Mouse (Mus musculus) forebrain, postnatal 0 days (tissue): ENCODE results near the gene Ppp1r13l. TPM values are rescaled to one million over a fixed set of nuclear protein-coding genes. Genes with fewer than 3 reads are reported as not detected.
A peak's percentile ranks its signal among the peaks of the same experiment; 100 is the strongest.

ENCODE experiments used
- ATAC-seq: fragments of 200-750 bp; cut with Nextera tagmentation; 2 replicates; pipeline ENCODE4 v1.8.0; 2017; ENCODE audit warnings: mild to moderate bottlenecking, moderate library complexity
- DNase-seq: peaks from one replicate; pipeline ENCODE4 v3.0.0-alpha.2; 2015
- H3K27ac ChIP-seq: fragments of 300-500 bp; sonication (generic); 2 replicates; pipeline ENCODE4 v1.5.1; 2014; ENCODE audit warnings: low read depth, mild to moderate bottlenecking, antibody characterized with exemption, low read length, moderate library complexity, mixed read lengths
- H3K27me3 ChIP-seq: fragments of 300-500 bp; sonication (generic); 2 replicates; pipeline ENCODE4 v1.6.1; 2014; ENCODE audit warnings: mild to moderate bottlenecking, low read length, mixed read lengths; ENCODE audit not compliant: insufficient read depth
- H3K36me3 ChIP-seq: fragments of 300-500 bp; sonication (generic); 2 replicates; pipeline ENCODE4 v1.6.1; 2014; ENCODE audit warnings: mild to moderate bottlenecking, moderate library complexity; ENCODE audit not compliant: insufficient read depth
- H3K4me1 ChIP-seq: fragments of 300-500 bp; sonication (generic); 2 replicates; pipeline ENCODE4 v1.6.1; 2014; ENCODE audit warnings: antibody characterized with exemption; ENCODE audit not compliant: insufficient read depth
- H3K4me2 ChIP-seq: fragments of 300-500 bp; sonication (generic); 2 replicates; pipeline ENCODE4 v1.6.1; 2014; ENCODE audit warnings: low read depth, mild to moderate bottlenecking, moderate library complexity
- H3K4me3 ChIP-seq: fragments of 300-500 bp; sonication (generic); 2 replicates; pipeline ENCODE4 v1.5.1; 2014; ENCODE audit warnings: low read depth, low read length, mixed read lengths
- H3K9ac ChIP-seq: fragments of 300-500 bp; sonication (generic); 2 replicates; pipeline ENCODE4 v1.6.1; 2014; ENCODE audit warnings: mild to moderate bottlenecking
- H3K9me3 ChIP-seq: fragments of 300-500 bp; sonication (generic); 2 replicates; pipeline ENCODE4 v1.6.1; 2016; ENCODE audit warnings: low read length
- CTCF ChIP-seq: sonication (generic); IDR thresholded peaks from 2 replicates; pipeline ENCODE4 v1.5.1; 2016; ENCODE audit warnings: antibody characterized with exemption, control low read depth, low read depth
- WGBS: fragments of 180-500 bp; shearing (Covaris S2); extraction: QIAGEN DNeasy Blood & Tissue Kit; methylation state at CpG from one replicate; pipeline ENCODE4 v1.1.7; 2014; 5-methylcytosine and 5-hydroxymethylcytosine counted together
- polyA plus RNA-seq: library from polyadenylated mRNA; unstranded; fragments of >200 nt; fragmentation: Nextera tagmentation; extraction: Ambion mirVana; gene quantifications from 2 replicates; pipeline ENCODE4 v1.2.1, GENCODE M21; 2015
- total RNA-seq: library from RNA; depleted of rRNA; stranded (reverse); fragments of >200 nt; gene quantifications from 2 replicates; pipeline ENCODE4 v1.2.3, GENCODE M21; 2014

Gene Ppp1r13l
- total and polyA plus RNA-seq, 2 experiments from 2014 or later: 0.76 to 2.0 TPM

DNA sequence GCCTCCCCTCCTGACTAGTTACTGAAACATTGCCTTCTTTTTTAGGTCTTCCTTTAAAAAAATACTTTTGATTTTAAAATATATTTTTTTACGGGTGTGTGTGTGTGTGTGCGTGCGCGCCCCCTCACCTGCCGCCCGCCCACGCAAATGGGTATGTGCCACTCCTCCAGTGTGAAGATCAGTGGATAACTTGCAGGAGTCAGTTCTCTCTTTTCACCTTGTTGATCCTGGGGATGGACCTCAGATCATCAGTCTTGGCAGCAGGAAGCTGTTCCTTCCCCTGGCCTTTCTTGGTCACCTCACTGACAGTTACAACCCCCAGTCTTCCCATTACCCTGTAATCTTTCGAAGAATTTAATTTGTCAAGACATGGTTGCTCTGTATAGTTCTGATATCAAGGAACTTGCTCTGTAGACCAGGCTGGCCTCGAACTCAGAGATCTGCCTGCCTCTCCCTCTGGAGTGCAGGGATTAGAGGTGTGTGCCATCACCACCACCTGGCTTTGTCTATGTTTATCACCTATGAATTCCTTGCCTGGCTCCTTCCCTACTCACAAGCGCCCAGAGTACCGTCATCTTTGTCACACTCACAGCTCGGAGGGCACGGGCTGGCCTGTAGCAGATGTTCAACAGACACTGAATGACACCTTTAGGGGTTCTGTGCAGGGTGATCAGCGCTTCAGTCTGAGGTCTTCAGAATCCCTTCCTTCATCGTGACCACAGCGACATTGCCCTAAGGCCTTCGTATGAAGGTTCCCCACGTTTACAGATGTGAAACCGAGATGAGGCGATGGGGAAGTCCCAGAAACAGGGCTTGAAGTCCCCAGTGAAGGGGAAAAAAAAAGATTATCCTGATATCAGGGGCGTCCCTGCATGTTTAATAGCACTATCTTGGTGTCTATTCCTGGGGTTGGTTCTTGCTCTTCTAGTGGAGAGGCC, 34.0 kb upstream of the Ppp1r13l start:
- H3K9ac ChIP-seq: no peak overlapping the region
- ATAC-seq: no peak
- H3K27me3 ChIP-seq: no peaks in the 10 kb centered on the region
- peaks cover 20% of the 10 kb centered on the region; the same call in 1 of the 2 replicates for H3K4me1 ChIP-seq
- WGBS: 76% methylated on average over 21 of the region's 21 CpGs
- no peak for DNase-seq
- no peak for TF ChIP-seq CTCF
- H3K27ac ChIP-seq: no peak overlapping the region
- H3K36me3 ChIP-seq: no peaks in the 10 kb centered on the region
- H3K4me2 ChIP-seq: no peak overlapping the region
- H3K4me3 ChIP-seq: no peak overlapping the region
- H3K9me3 ChIP-seq: no peaks in the 10 kb centered on the region

DNA sequence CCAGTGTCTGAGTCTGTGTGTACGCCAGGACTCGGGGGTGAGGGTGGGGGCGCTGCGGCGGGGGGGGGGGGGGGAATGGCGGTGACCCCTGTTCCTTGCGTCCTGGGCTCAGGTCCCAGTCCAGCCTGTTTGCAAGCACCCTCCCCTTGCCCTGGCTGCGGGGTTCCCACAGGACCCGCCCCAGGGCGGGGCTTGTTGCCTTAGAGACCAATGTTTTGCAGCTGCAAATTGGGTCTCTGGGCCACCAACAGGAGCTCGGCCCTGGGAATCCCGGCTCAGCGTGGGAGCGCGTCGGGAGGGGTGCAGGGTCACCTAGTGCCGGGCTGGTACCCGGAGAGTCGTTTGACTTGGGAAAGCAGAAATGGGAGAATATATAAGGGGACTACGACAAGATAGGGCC, 33.2 kb upstream of the Ppp1r13l start:
- H3K27ac ChIP-seq: peak overlapping the region; percentile 51
- H3K4me2 ChIP-seq: peak overlapping the region; percentile 57
- no peaks in the 10 kb centered on the region for H3K27me3 ChIP-seq
- WGBS: under 1% methylated on average over 19 of the region's 20 CpGs
- H3K4me3 ChIP-seq: peak overlapping the region; percentile 37
- H3K4me1 ChIP-seq: 0 out of 2 replicates have a peak, but pooled peaks cover 16% of the 10 kb centered on the region
- DNase-seq (peak; percentile 69), ATAC-seq (peak; percentile 61)
- H3K9me3 ChIP-seq: no peaks in the 10 kb centered on the region
- 0 out of 2 replicates have a peak overlapping the region, but pooled peaks have one; percentile 39 for H3K9ac ChIP-seq
- no peak for TF ChIP-seq CTCF
- H3K36me3 ChIP-seq: no peaks in the 10 kb centered on the region

DNA sequence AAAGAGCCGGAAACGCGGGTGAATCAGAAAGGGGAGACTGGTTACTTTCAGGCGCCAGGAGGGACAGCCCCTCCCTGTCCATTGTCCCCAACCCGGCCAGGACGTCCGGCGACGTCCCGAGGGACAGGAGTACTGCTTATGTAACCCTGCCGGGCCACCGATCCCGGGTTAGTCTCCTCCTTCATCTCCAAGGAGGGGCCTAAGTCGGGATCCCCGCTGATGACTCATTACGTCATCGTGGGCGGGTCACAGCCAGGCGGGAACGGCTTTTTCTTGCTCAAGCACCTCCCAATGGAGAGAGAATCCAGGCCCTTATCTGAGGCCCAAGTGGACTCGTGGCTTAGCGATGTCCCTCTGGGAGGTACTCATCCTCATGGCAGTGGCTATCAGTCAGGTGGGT, 32.4 kb upstream of the Ppp1r13l start:
- Histone ChIP-seq H3K4me2 (peak overlapping the region; percentile 57), H3K36me3 (no peaks in the 10 kb centered on the region), H3K4me1 (0 out of 2 replicates have a peak, but pooled peaks cover 16% of the 10 kb centered on the region), H3K9me3 (no peaks in the 10 kb centered on the region), H3K4me3 (peak overlapping the region; percentile 37), H3K27me3 (no peaks in the 10 kb centered on the region), H3K27ac (peak overlapping the region; percentile 51; the same call in 1 of the 2 replicates), H3K9ac (peak overlapping the region; percentile 39)
- peak; percentile 73 for ATAC-seq
- TF ChIP-seq CTCF: no peak
- peak; percentile 79 for DNase-seq
- 1% methylated on average over 22 of the region's 22 CpGs for WGBS

DNA sequence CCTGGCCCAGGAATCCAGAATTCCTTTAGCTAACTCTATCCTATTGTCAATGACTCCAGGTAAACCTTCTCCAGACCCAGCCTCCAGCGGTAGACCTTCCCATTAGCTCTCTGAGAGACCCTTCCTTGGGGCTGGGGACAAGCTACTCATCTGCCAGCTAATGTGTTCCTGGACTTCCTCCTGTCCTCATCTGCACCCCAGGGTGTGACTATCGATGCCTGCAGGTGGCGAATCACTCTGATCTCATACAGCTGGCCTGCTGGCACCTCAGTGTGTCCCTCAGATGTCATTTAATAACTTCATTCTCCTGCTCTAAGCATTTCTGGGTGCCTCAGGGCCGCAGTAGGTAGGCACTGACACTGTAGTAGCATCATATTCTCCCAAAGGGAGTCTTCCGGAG, 31.8 kb upstream of the Ppp1r13l start:
- Histone ChIP-seq H3K27me3 (no peaks in the 10 kb centered on the region), H3K4me3 (no peak overlapping the region), H3K27ac (no peak overlapping the region), H3K4me2 (no peak overlapping the region; the same call in 1 of the 2 replicates), H3K9ac (no peak overlapping the region), H3K4me1 (peaks cover 21% of the 10 kb centered on the region; the same call in 1 of the 2 replicates), H3K36me3 (no peaks in the 10 kb centered on the region), H3K9me3 (no peaks in the 10 kb centered on the region)
- DNase-seq (no peak), ATAC-seq (no peak)
- WGBS: 81% methylated on average over 5 of the region's 5 CpGs
- TF ChIP-seq CTCF: no peak

DNA sequence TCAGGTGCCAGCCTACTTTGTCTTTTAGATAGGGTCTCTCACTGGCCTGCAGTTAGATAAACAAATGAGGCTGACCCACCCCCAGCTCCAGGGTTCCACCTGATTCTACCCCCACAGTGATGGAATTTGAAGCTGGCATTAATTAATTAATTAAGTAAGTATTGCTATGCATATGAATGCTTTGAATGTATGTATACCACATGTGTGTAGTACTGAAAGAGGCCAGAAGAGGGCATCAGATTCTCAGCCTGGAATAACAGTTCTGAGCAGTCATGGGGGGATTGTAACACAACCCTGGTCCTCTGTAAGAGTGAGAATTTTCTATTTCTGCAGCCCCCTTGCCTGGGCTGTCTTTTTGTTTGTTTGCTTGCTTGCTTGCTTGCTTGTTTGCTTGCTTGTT, 31.1 kb upstream of the Ppp1r13l start:
- Histone ChIP-seq H3K27me3 (no peaks in the 10 kb centered on the region), H3K9me3 (no peaks in the 10 kb centered on the region), H3K27ac (no peak overlapping the region), H3K9ac (no peak overlapping the region), H3K4me3 (no peak overlapping the region), H3K36me3 (no peaks in the 10 kb centered on the region), H3K4me1 (peaks cover 21% of the 10 kb centered on the region; the same call in 1 of the 2 replicates), H3K4me2 (no peak overlapping the region)
- ATAC-seq: no peak
- peak; percentile 45; the same call in 1 of the 2 replicates for TF ChIP-seq CTCF
- no peak for DNase-seq

DNA sequence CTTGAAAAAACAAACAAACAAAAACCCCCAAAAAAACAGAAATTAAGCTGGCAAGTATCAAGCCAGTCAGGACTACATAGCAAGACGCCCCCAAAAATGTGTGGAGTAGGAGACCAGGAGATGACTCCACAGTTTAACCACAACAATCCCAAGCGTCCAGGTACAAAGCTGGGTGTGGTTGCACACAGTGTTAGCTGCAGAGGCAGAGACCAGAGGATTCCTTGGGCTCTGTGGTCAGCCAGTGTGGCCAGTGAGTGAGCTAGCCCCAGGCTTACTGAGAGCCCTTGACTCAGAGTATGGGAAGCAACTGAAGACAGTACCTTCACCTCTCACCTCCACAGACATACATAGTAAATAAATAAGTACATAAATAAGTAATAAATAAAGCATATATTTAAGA, 27.6 kb upstream of the Ppp1r13l start:
- no peak for TF ChIP-seq CTCF
- Histone ChIP-seq H3K27ac (no peak overlapping the region), H3K27me3 (no peaks in the 10 kb centered on the region), H3K4me3 (no peak overlapping the region), H3K9ac (no peak overlapping the region), H3K4me2 (no peak overlapping the region), H3K4me1 (peaks cover 13% of the 10 kb centered on the region; the same call in 1 of the 2 replicates), H3K9me3 (no peaks in the 10 kb centered on the region), H3K36me3 (no peaks in the 10 kb centered on the region)
- DNase-seq (no peak), ATAC-seq (no peak)
- WGBS: 80% methylated on average over 2 of the region's 2 CpGs
